Mouse (Mus musculus) erythroblast, embryonic 14.5 days (primary cell): ENCODE data around the gene Ica1.

Source experiments
- GATA1 ChIP-seq: IDR thresholded peaks from 2 replicates; pipeline ENCODE4 v1.6.1; 2012; ENCODE audit warnings: low read length, inconsistent platforms, mixed read lengths
- TAL1 ChIP-seq: IDR thresholded peaks from 3 replicates; pipeline ENCODE4 v1.6.1; 2012; ENCODE audit warnings: low read length, inconsistent platforms, mixed read lengths

- TF ChIP-seq TAL1 (no peak), GATA1 (no peak)
Observed at GRCm38 (mm10) chr6:8802561-8803150, 24.4 kb upstream of the Ica1 start.
